Mouse (Mus musculus) brain, embryonic 18.5 days (tissue): Measurements from ENCODE around the gene Phykpl.
A peak's percentile ranks its signal among the peaks of the same experiment; 100 is the strongest.
"Not testable (repeated sequence)": the region's sequence is repeated elsewhere in the genome, so short reads cannot be mapped to it uniquely, and the experiment has no call there.

ENCODE experiments used
- DNase-seq: peaks from one replicate; pipeline ENCODE4 v3.0.0-alpha.2; 2012; ENCODE audit warnings: low read depth, low spot score

Gene Phykpl

DNA sequence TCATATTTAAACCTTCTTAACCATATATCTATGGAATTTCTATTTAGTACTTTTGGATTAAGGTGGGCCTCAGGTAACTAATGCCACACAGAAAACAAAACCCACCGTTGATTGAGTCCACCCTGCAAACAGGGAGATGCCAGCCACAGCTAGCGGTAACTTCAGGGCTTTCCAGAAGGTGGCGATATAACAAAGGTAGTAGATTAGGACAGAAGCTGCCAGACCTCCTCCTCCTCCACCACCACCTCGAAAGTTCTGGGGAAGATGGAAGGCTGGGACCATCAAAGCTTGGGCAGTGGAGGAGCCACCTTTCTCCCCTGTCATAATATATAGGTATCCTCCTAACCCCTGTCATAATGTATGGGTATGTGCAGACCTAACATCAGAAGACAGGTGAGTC, 33.1 kb downstream of the Phykpl start:
- no peak for DNase-seq

DNA sequence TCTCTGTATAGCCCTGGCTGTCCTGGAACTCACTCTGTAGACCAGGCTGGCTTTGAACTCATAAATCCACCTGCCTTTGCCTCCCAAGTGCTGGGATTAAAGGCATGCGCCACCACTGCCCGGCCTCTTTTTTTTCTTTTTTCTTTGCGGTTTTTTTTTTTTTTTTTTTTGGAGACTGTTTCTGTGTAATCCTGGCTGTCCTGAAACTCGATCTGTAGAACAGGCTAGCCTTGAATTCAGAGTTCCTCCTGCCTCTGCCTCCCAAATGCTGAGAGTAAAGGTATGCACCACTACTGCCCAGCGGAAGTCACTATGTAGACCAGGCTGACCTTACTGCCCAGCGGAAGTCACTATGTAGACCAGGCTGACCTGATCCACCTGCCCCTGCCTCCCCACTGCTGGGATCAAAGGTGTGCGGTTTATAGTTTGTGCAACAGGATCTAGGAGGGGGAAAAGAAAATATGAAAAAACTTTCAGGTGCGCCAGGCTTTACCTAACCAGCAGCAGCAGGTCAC, 34.4 kb downstream of the Phykpl start:
- no peak for DNase-seq

DNA sequence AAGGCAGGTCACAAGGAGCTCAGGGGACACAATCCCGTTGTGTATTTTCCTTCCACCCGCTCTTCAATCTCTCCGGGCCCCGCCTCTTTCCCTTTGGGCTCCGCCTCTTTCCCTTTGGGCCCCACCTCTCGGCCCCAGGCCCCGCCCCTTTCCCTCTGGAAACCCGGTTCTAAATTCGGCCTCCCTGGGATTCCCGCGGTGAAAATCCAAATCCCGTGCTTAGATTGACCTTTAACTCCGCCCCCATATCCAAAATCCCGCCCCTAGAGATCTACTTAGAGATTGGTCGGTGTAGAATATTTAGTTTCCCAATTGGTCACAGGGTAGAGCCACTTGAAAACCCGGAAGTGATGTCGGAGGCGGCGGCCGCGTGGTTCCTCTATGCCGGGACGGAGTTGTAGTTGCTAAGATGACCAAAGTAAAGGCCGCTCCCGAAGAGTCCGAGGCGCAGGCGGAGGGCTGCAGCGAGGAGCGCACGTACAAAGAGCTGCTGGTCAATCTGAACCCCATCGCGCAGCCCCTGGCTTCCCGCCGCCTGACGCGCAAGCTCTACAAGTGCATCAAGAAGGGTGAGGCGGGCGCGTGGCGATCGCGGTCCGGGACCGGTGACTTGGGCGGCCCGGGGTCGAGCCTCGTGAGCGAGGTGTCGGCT, 35.0 kb downstream of the Phykpl start, which contains the start of gene Nhp2:
Gene Nhp2, plus strand, starts transcription at position 327 of the 652 bp plus-strand sequence.
- peak; percentile 95 for DNase-seq

DNA sequence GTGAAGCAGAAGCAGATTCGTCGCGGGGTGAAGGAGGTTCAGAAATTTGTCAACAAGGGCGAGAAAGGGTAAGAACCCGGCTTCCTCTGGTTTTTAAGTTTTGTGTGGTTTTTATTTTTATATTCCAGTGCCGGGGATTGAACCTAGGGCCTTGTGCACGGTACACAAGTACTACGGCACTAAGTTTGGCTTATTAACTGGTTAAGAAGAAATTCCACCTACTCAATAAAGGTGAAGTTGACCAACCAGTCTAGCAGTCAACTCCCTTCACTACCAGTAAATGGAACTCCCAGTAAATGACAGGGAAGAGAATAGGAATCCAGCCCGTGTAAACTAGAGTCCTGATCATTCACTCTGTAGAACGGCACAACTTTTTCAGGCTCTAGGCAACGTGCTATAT, 35.5 kb downstream of the Phykpl start:
- no peak for DNase-seq

DNA sequence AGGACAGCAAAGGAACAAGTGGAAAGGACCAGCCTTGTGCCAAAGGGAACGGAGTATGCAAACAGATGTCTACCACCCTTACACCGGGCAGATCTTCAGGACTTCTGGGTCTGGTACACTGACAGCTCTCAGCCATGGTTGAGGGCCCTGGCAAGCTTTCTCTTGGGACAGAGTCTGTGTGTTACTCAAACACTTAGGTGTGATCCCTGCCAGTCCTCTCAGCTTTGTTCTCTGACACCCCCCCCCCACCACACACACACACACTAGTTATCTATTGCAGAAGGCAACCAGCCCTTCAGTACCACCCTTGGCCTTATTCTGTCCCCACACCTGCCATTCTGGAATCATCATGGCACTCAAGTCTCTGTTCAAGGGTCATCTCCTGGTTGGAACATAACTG, 37.2 kb downstream of the Phykpl start:
- DNase-seq, result no peak

DNA sequence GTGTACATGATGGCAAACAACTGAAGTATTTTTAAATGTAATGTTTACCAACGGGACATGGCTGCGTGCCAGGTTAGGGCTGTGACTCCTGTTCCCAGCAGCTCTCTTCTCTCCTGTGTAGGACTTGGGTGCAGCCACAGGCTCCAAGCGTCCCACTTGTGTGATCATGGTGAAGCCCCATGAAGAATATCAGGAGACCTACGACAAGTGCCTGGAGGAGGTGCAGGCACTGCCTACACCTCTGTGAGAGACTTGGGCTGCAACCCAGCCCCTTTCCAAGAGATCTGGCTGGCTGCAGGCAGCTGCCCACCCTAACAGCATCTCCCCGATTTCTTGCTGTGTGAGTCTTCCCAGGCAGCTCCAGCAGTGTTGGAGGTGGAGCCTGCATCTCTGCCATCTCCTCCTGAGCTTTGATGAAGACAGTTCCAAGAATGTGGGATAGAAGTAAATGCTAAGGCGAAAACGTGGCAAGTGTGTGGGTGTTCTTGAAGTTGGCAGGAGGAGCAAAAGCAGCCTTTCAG, 38.5 kb downstream of the Phykpl start:
- DNase-seq, result no peak

DNA sequence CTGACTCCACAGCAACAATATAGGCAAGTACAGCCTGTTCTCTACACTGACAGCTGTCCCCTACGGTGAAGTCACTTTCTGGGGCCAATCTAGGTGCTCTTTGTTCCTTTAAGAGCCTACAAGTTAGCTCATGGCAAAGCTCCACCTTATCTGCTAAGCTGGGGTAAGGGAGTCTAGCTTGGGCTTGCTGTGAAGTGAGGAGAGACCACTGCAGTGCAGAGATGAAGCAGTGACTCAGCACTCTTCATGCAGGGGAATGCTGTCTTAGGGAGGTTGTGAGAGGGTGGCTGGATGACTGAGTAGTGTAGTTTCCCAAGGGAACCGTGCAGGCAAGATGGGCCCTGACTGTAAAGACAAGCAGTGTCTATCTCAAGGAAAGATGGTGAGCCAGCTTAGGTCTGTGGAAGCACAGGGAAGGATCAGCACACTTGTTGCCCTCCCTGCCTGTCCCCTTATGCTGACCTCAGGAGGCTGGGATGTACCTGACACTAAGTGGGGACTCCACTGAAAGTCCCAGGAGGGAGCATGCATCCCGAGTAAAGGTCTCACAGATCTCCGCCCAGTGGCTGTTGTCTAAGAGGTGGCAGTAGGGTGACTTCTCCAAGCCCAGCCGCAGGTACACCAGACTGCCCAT, 40.7 kb downstream of the Phykpl start:
- DNase-seq, result no peak

DNA sequence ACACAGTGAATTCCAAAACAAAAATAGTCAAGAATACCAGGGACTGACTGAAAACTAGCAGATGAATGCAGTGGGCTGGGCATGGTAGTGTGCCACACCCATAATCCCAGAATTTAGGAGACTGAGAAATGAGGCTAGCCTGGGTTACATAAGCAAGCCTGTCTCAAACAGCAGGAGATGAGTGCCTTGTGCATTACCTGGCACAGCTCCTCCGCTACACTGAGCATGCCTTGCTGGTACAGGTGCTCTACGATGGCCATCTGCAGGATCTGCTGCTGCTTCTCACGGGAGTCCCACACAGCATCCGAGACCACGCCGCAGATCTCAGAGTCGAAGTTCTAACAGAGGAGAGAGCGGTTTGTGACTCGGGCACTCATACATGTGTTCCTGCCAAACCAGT, 42.9 kb downstream of the Phykpl start:
- no peak for DNase-seq

DNA sequence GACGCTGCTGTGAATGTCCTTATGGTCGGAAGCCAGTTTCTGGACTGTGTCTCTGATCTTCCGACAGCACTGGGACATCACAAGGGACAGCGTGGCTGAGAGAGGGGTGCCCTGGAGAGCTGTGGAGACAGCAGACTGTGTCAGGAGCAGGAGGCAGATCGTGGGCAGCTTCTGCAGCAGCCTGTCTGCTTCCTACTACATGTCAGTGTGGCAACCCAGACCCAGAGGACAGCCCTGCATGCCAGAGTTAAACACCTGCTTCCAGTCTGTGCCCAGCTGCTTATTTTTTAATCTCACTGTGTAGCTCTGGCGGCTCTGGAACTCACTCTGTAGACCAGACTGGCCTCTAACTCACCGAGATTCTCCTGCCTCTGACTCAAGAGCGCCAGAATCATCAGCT, 43.4 kb downstream of the Phykpl start:
- no peak for DNase-seq

DNA sequence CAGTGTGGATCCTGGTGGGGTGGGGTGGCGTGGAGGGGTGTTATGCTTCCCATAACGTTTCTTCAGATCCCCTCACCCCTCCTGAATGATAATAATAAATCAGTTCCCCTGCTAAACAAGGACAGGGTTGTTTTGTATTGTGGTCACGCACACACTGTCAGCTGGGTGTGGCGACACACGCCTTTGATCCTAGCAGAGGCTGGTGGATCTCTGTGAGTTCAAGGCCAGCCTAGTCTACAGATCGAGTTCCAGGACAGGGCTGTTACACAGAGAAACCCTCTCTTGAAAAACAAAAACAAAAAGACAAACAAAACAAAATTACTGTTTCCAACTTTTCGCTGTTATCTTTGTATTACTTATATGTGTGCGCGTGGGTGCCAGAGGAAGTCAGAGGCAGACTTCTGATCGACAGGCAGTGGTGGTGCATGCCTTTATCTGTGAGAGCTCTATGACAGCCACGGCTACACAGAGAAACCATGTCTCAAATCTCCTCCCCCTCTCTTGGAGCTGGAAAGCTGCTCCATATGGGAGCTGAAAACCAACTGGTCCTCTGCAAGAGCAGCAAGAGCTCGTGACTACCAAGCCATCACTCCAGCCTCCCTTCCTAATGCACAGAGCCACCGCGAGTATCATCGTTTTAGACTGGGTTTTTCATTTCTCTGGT, 45.2 kb downstream of the Phykpl start:
- DNase-seq, result no peak

DNA sequence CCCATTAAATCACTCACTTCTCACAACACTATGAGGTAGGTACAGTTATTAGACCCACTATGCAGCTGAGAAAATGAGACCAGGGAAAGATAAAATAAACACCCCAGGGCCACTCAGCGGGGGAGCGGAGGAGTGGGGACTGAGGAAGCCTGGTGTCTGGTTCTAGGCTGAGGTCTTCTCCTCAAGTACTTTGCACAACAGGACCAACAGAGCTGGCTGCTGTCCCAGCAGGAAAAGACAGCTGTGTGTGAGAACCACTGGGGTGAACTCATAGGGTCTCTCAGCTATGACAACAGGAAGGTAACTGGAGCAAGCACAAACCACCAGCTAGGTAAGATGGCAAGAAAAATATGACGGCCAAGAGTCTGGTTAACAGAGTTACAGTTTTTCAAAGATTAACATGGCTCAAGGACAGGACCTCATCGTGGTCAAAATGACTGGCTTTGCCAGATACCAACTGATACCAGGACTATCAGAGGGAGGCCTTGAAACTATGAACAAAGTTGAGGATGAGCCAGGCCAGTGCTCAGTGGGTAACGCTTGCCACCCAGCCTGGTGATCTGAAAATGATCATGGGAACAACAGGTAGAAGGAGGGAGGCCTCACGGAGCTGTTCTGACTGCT, 47.7 kb downstream of the Phykpl start:
- no peak for DNase-seq

DNA sequence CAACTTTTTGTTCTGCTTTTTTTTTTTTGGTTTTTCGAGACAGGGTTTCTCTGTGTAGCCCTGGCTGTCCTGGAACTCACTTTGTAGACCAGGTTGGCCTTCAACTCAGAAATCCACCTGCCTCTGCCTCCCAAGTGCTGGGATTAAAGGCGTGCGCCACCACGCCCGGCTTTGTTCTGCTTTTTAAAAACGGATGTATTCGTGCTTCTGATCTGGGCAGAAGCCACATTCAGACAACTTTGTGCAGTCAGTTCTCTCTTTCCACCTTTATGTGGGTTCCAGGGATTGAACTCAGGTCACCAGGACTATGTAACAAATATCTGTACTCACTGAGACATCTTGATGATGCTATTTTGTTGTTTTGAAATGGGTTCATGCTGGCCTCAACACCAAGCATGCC, 48.6 kb downstream of the Phykpl start:
- not testable (repeated sequence) for DNase-seq

DNA sequence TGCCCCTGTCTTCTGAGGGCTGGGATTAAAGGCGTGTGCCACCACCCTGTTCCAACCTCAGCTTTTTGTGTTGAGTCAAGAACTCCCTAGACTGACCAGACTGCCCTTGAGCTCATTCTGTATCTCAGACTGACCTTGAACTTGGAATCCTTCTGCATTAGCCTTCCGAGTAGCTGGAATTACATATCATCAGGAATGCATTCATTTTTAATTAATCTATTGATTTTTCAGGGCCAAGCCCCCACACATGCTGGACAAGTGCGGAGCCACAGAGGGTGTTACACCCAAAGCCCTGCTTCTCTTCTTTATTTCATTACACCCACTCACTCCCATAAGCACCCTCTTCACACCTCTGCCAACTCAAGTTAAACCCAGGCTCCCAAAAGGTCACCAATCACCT, 49.2 kb downstream of the Phykpl start:
- DNase-seq, result no peak

DNA sequence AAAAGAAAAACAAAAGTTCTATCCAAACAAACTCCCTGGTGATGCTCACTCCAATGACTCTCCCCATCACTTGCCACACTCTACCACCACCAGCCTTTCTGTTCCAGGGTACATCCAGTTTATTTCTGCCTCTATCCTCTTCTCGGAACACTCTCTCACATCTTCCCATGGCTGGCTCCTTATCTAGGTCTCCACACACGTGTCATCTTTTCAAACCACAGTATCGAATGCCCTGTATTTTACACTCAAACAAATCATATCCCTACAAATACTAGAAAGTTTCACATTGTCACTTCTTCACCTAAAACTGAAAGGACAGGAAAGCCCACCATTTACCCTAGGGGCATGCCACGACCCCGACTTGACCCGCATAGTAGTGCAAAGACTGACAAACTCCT, 50.6 kb downstream of the Phykpl start:
- DNase-seq, result no peak

DNA sequence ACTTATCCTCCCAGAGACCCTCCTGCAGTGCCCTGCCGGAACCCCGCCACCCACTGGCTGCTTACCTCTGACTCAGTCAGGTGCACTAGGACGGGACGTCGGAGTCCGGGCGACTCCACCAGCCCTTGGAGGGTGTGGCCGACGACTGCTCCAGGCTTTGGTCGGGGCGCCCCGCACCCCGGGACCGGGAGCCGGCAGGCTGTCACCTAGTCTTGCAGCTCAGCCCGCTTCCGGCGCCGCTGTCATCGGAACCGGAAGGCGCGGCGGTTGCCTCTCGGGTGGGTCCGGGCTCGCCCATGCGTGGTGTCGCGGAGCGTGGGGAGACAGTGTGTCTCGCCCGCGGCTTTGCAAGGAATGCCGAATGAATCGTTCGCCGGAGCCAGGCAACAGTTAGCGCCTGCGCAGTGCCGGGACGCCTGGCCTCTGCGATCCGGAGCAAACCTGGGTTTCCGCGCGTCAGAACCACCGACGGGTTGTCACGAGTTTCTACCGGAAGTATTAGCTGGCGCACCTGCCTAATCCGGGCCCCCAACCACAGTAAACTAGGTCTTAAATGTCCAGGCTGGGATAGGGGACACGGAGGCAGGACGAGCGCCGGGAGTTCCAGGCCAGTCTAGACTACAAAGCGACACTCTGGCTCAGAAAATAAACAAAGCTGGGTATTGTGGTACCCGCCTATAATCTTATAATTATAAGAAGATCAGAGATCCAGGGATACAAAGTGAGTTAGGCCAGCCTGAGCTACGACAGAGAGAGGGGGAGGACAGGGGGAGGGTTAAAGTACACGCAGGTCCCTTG, 51.2 kb downstream of the Phykpl start, which contains the start of gene Rmnd5b:
Gene Rmnd5b, minus strand, starts transcription at position 372 of the 798 bp plus-strand sequence.
- DNase-seq, result peak; percentile 87

DNA sequence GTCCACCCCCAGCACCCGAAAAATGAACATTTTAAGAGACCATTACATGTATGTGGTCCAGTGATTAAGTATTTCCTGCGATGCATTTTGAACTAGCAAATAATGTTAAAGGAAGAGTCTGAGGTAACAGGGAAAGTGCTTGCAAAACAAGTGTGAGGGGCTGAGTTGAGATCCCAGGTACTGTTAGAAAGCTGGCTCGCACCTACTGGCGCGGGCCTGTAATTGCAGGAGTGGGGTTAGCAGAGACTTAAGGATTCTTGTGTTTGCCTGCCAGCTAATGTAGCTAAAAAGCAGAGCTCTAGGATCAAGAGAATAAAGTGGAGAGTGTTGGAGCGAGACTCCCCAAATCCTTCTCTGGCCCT, 51.7 kb downstream of the Phykpl start:
- no peak for DNase-seq

DNA sequence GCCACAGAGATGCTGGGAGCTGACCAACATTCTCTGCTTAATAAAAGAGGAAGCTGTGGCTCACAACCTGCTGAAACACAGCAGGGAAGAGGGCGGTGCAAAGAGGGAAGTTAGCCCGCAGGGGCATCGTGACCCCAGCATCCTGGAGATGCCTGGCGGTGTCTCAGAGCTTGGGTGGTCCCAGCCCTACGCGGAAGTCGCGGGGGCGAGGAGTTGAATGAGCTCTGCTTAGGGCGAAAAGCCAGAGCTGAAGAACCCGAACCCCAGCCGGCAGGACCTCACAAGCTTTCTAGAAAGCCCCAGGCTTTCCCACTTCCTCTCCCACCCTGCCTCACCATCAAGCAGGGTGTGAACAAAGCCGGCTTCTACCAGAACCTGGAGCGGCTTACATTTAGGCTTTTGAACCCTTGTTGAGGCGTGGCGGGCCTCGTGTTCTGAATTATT, 53.4 kb downstream of the Phykpl start:
- DNase-seq, result no peak

DNA sequence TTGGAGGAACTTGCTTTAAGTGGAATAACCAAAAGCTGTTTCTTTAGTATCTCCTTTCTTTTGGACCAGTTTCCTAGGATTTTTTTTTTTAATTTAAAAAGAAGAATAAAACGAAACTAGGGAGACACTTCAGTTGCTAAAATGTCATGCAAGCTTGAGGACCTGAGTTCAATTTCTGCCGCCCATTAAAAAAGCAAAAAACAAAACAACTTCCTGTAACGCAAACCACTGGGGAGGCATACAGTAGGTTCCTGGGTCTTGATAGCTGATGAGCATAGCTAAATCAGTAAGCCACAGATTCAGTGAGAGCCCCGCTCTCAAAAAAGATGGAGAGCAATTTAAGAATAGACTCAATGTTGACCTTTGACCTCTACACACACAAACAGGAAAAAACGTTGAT, 53.9 kb downstream of the Phykpl start:
- DNase-seq, result no peak

DNA sequence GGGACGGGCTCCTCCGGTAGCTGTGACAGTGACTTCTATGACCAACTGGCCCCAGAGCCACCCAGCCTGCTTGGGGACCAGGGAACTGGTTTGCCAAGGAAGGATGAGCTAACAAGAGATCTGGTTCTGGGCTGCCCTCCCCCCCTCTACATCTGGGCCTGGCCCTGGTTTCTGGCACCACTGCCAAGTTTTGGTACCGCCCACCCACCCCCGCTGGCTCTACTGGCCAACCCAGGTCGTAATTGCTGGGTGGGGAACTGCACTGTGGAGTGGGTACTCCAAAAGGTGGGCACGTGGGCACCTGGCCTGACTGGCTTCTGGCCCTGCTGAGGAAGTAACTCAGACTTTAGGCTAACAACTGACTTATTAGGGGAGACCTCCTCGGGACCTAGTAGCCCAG, 56.2 kb downstream of the Phykpl start:
- no peak for DNase-seq

DNA sequence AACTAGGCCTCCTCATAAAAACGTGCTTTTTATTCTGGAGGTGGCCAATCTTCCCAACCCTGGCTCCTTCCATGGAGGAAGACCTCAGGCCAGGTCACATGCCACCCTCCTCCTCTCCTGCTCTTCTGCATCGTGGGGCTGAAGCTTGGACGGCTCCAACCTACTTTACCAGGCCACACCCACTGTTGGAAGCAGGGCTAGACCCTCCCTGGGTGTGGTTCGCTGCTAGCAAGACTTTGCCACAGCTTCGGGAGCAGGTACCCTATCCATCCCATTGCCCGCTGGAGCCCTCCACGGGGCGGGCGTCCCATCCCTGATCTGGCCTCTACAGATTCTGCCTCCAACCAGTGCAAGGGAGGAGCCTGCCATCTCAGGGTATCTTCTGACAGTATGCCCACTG, 58.6 kb downstream of the Phykpl start:
- DNase-seq, result no peak

DNA sequence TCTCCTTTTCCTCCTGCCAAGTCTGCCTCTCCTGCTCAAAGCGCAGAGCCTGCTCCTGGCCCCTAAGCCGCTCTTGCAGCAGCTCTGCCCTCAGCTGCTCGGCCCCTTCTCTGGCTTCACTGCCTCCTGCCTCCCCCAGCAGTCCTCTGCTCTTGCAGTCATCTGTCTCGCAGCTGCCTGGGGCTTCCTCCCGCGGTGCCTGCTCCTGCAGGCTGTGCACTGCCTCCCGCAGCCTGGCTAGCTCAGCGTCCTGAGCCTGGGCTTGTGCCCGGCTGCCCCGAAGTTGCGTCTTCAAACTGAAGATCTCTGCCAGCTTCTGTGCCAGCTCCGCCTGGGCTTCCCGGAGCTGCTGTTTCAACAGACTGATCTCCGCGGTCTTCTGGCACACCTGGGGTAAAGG, 59.2 kb downstream of the Phykpl start:
- no peak for DNase-seq
